Mouse (Mus musculus): ENCODE measurements around the gene Gm4981. TPM values are rescaled to one million over a fixed set of nuclear protein-coding genes. Genes with fewer than 3 reads are reported as not detected.

Gm4981 gene
- polyA plus RNA-seq, 1 experiment = not detected

GRCm38 (mm10) chr10:58210514-58210913, 26.0 kb downstream of the Gm4981 start:
- TF ChIP-seq GATA1 (IDR thresholded peaks at IDR 0.05; ENCODE audit: low read length) = no peak

GRCm38 (mm10) chr10:58209710-58210467, 26.6 kb downstream of the Gm4981 start:
- TF ChIP-seq GATA1 (IDR thresholded peaks at IDR 0.05; ENCODE audit: low read length) = no peak

GRCm38 (mm10) chr10:58206639-58207404, 29.7 kb downstream of the Gm4981 start:
- TF ChIP-seq GATA1 (IDR thresholded peaks at IDR 0.05; ENCODE audit: low read length) = no peak

- TF ChIP-seq GATA1 (IDR thresholded peaks at IDR 0.05; ENCODE audit: low read length) = no peak
Observed at GRCm38 (mm10) chr10:58205986-58206385, 30.5 kb downstream of the Gm4981 start.

Other genes with a start within 250 kb of the Gm4981 start
- gene AW822073, start 11.8 kb downstream of the Gm4981 start, polyA plus RNA-seq (2012) = not detected in 2 replicates
- gene Duxf3, start 4.0 kb downstream of the Gm4981 start, polyA plus RNA-seq (2012) = not detected in 2 replicates
- 5.5 and 6.7 TPM in 2 replicates for gene Gcc2, start 18.8 kb upstream of the Gm4981 start, polyA plus RNA-seq (2012)
- 1.0 and 1.4 TPM in 2 replicates for gene Lims1, start 86.8 kb upstream of the Gm4981 start, polyA plus RNA-seq (2012)
- 3.0 and 5.1 TPM in 2 replicates for gene Ranbp2, start 210.2 kb upstream of the Gm4981 start, polyA plus RNA-seq (2012)

Data from G1E-ER4 (cell line).